Mouse (Mus musculus) CH12.LX (cell line): Measurements from ENCODE around the gene Olfr155. TPM values are rescaled to one million over a fixed set of nuclear protein-coding genes. Genes with fewer than 3 reads are reported as not detected.

ENCODE experiments used
- DNase-seq: peaks from one replicate; pipeline ENCODE4 v3.0.0-alpha.2; 2013; ENCODE audit errors: extremely low read depth
- H3K27ac ChIP-seq: 2 replicates; pipeline ENCODE4 v1.5.1; 2012; ENCODE audit warnings: low read depth, mild to moderate bottlenecking, control low read depth, moderate library complexity; ENCODE audit not compliant: insufficient read depth
- H3K27me3 ChIP-seq: replicated peaks from 2 replicates; pipeline ENCODE3; 2012; ENCODE audit warnings: inconsistent platforms
- H3K36me3 ChIP-seq, 2 experiments: replicated peaks in 1 of 2; 2 replicates each; pipeline versions ENCODE3 to v1.6.1; 2012; ENCODE audit warnings: inconsistent platforms in 1 of 2, low read length in 1 of 2, mild to moderate bottlenecking in 1 of 2, mixed read lengths in 1 of 2, moderate library complexity in 1 of 2; ENCODE audit not compliant: control insufficient read depth in 1 of 2, insufficient read depth in 1 of 2
- H3K4me1 ChIP-seq, 2 experiments: 2 replicates each; pipeline ENCODE4 v1.6.1; 2012; ENCODE audit warnings: inconsistent platforms in 1 of 2, moderate library complexity in 1 of 2; ENCODE audit not compliant: insufficient read depth in 2 of 2, control insufficient read depth in 1 of 2
- H3K4me2 ChIP-seq: 2 replicates; pipeline ENCODE4 v1.6.1; 2012; ENCODE audit warnings: low read depth, mild to moderate bottlenecking, control low read depth; ENCODE audit not compliant: poor library complexity, insufficient read depth, severe bottlenecking
- H3K4me3 ChIP-seq, 3 experiments: fragments of 150-350 bp in 1 of 3; sonication (generic) in 1 of 3; replicated peaks in 1 of 3; 2 replicates each; pipeline versions ENCODE3 to v1.5.1; 2011 to 2012; ENCODE audit warnings: low read depth in 2 of 3, low read length in 2 of 3, mild to moderate bottlenecking in 2 of 3, moderate library complexity in 2 of 3, control low read depth in 1 of 3, improper control_type of control experiment in 1 of 3, inconsistent platforms in 1 of 3, mixed read lengths in 1 of 3; ENCODE audit not compliant: poor library complexity in 1 of 3
- H3K79me2 ChIP-seq: replicated peaks from 2 replicates; pipeline ENCODE4 v1.6.1; 2012; ENCODE audit warnings: mild to moderate bottlenecking, moderate library complexity; ENCODE audit not compliant: control insufficient read depth, poor library complexity, insufficient read depth, severe bottlenecking; ENCODE audit errors: extremely low read depth
- H3K9ac ChIP-seq: 2 replicates; pipeline ENCODE4 v1.6.1; 2012; ENCODE audit warnings: low read depth, mild to moderate bottlenecking, control low read depth, moderate library complexity; ENCODE audit not compliant: insufficient read depth
- H3K9me3 ChIP-seq: replicated peaks from 2 replicates; pipeline ENCODE3; 2012; ENCODE audit warnings: low read length, inconsistent platforms, mixed read lengths
- BHLHE40 ChIP-seq: IDR thresholded peaks from 2 replicates; pipeline ENCODE4 v1.6.1; 2011; ENCODE audit warnings: mild to moderate bottlenecking, low read depth, low read length, improper control_type of control experiment
- CHD1 ChIP-seq: IDR thresholded peaks from 2 replicates; pipeline ENCODE4 v1.6.1; 2012; ENCODE audit warnings: low read depth, low read length, improper control_type of control experiment, inconsistent platforms
- CHD2 ChIP-seq: IDR thresholded peaks from 2 replicates; pipeline ENCODE4 v1.6.1; 2011; ENCODE audit warnings: low read length, improper control_type of control experiment
- CTCF ChIP-seq, 2 experiments: IDR thresholded peaks in 1 of 2; conservative IDR thresholded peaks in 1 of 2; 2 replicates each; pipeline ENCODE4 v1.5.1; 2011 to 2012; ENCODE audit warnings: low read depth in 2 of 2, low read length in 2 of 2, improper control_type of control experiment in 1 of 2, inconsistent platforms in 1 of 2, mild to moderate bottlenecking in 1 of 2, moderate library complexity in 1 of 2
- EP300 ChIP-seq: IDR thresholded peaks from 2 replicates; pipeline ENCODE4 v1.6.1; 2011; ENCODE audit warnings: low read length, improper control_type of control experiment
- ETS1 ChIP-seq: conservative IDR thresholded peaks from 2 replicates; pipeline ENCODE4 v1.6.1; 2012; ENCODE audit warnings: low read depth, mild to moderate bottlenecking, inconsistent platforms, low read length, improper control_type of control experiment, moderate library complexity
- GABPA ChIP-seq: IDR thresholded peaks from 2 replicates; pipeline ENCODE4 v1.6.1; 2012; ENCODE audit warnings: low read depth, low read length, improper control_type of control experiment, inconsistent platforms; ENCODE audit not compliant: insufficient replicate concordance
- JUN ChIP-seq: IDR thresholded peaks from 2 replicates; pipeline ENCODE4 v1.6.1; 2011; ENCODE audit warnings: low read depth, mild to moderate bottlenecking, low read length, improper control_type of control experiment, moderate library complexity; ENCODE audit not compliant: insufficient read depth
- JUND ChIP-seq: conservative IDR thresholded peaks from 2 replicates; pipeline ENCODE4 v1.6.1; 2011; ENCODE audit warnings: low read depth, low read length, improper control_type of control experiment
- KAT2A ChIP-seq: IDR thresholded peaks from 2 replicates; pipeline ENCODE4 v1.6.1; 2012; ENCODE audit warnings: low read length, improper control_type of control experiment, inconsistent platforms; ENCODE audit not compliant: insufficient replicate concordance
- MAFK ChIP-seq: IDR thresholded peaks from 2 replicates; pipeline ENCODE4 v1.6.1; 2011; ENCODE audit warnings: low read length, improper control_type of control experiment; ENCODE audit not compliant: insufficient replicate concordance
- MAX ChIP-seq: IDR thresholded peaks from 2 replicates; pipeline ENCODE4 v1.6.1; 2011; ENCODE audit warnings: low read length, improper control_type of control experiment
- MAZ ChIP-seq: IDR thresholded peaks from 2 replicates; pipeline ENCODE4 v1.6.1; 2012; ENCODE audit warnings: low read depth, mild to moderate bottlenecking, inconsistent platforms, low read length, improper control_type of control experiment, moderate library complexity
- MEF2A ChIP-seq: IDR thresholded peaks from 2 replicates; pipeline ENCODE4 v1.6.1; 2014; ENCODE audit warnings: low read depth, mild to moderate bottlenecking, inconsistent platforms, low read length, improper control_type of control experiment, borderline replicate concordance
- MXI1 ChIP-seq: IDR thresholded peaks from 2 replicates; pipeline ENCODE4 v1.6.1; 2011; ENCODE audit warnings: mild to moderate bottlenecking, low read depth, low read length, improper control_type of control experiment
- MYC ChIP-seq: IDR thresholded peaks from 2 replicates; pipeline ENCODE4 v1.6.1; 2011; ENCODE audit warnings: low read depth, mild to moderate bottlenecking, improper control_type of control experiment, low read length
- NELFE ChIP-seq: IDR thresholded peaks from 2 replicates; pipeline ENCODE4 v1.6.1; 2011; ENCODE audit warnings: low read depth, low read length, improper control_type of control experiment
- NRF1 ChIP-seq: IDR thresholded peaks from 2 replicates; pipeline ENCODE4 v1.6.1; 2014; ENCODE audit warnings: low read depth, mild to moderate bottlenecking, inconsistent platforms, low read length, improper control_type of control experiment, moderate library complexity
- PAX5 ChIP-seq: IDR thresholded peaks from 2 replicates; pipeline ENCODE4 v1.6.1; 2012; ENCODE audit warnings: low read length, inconsistent platforms, mixed read lengths
- POLR2A ChIP-seq: IDR thresholded peaks from 2 replicates; pipeline ENCODE4 v1.6.1; 2011; ENCODE audit warnings: low read depth, mild to moderate bottlenecking, improper control_type of control experiment, low read length
- POLR2AphosphoS2 ChIP-seq: IDR thresholded peaks from 2 replicates; pipeline ENCODE4 v1.6.1; 2011; ENCODE audit warnings: low read depth, low read length, improper control_type of control experiment
- RAD21 ChIP-seq: IDR thresholded peaks from 2 replicates; pipeline ENCODE4 v1.6.1; 2011; ENCODE audit warnings: low read depth, mild to moderate bottlenecking, low read length, improper control_type of control experiment, moderate library complexity
- RCOR1 ChIP-seq: conservative IDR thresholded peaks from 2 replicates; pipeline ENCODE4 v1.6.1; 2012; ENCODE audit warnings: low read depth, mild to moderate bottlenecking, inconsistent platforms, low read length, improper control_type of control experiment
- SIN3A ChIP-seq: IDR thresholded peaks from 2 replicates; pipeline ENCODE4 v1.6.1; 2012; ENCODE audit warnings: low read length, improper control_type of control experiment, inconsistent platforms
- SMC3 ChIP-seq: IDR thresholded peaks from 2 replicates; pipeline ENCODE4 v1.6.1; 2011; ENCODE audit warnings: low read depth, low read length, improper control_type of control experiment
- TBP ChIP-seq: conservative IDR thresholded peaks from 2 replicates; pipeline ENCODE4 v1.6.1; 2011; ENCODE audit warnings: low read depth, low read length, improper control_type of control experiment
- TCF12 ChIP-seq: IDR thresholded peaks from 2 replicates; pipeline ENCODE4 v1.6.1; 2014; ENCODE audit warnings: low read depth, mild to moderate bottlenecking, inconsistent platforms, low read length, improper control_type of control experiment
- UBTF ChIP-seq: IDR thresholded peaks from 2 replicates; pipeline ENCODE4 v1.6.1; 2012; ENCODE audit warnings: low read depth, mild to moderate bottlenecking, inconsistent platforms, low read length, improper control_type of control experiment, moderate library complexity
- USF1 ChIP-seq: IDR thresholded peaks from 2 replicates; pipeline ENCODE4 v1.6.1; 2014; ENCODE audit warnings: low read depth, mild to moderate bottlenecking, inconsistent platforms, low read length, improper control_type of control experiment
- ZC3H11A ChIP-seq: IDR thresholded peaks from 2 replicates; pipeline ENCODE4 v1.6.1; 2012; ENCODE audit warnings: low read depth, mild to moderate bottlenecking, inconsistent platforms, low read length, improper control_type of control experiment
- ZKSCAN1 ChIP-seq: IDR thresholded peaks from 2 replicates; pipeline ENCODE4 v1.6.1; 2012; ENCODE audit warnings: low read depth, inconsistent platforms, low read length, improper control_type of control experiment, borderline replicate concordance
- ZMIZ1 ChIP-seq: IDR thresholded peaks from 2 replicates; pipeline ENCODE4 v1.6.1; 2012; ENCODE audit warnings: low read depth, mild to moderate bottlenecking, inconsistent platforms, low read length, improper control_type of control experiment
- ZNF384 ChIP-seq: IDR thresholded peaks from 2 replicates; pipeline ENCODE4 v1.6.1; 2012; ENCODE audit warnings: low read depth, low read length, improper control_type of control experiment, inconsistent platforms
- dilution Hi-C: fragments of 300-500 bp; cut with MboI; formaldehyde crosslinking; loops from 2 replicates; pipeline ENCODE4 v1.14.3; 2020; ENCODE audit warnings: low sequenced_read_pairs; ENCODE audit not compliant: extremely low pct_unique_long_range_greater_than_20kb, extremely low pct_ligation_motif_present
- in situ Hi-C: fragments of 300-500 bp; cut with MboI; formaldehyde crosslinking; loops from 3 replicates; pipeline ENCODE4 v1.14.3; 2019; ENCODE audit warnings: low sequenced_read_pairs, low pct_ligation_motif_present, low pct_unique_long_range_greater_than_20kb, mixed read lengths
- polyA plus RNA-seq: library from polyadenylated mRNA; unstranded; fragments of >175 nt; gene quantifications from 2 replicates; pipeline ENCODE4 v1.2.1, GENCODE M21; 2012; ENCODE audit warnings: low read depth; ENCODE audit not compliant: insufficient read length
- total RNA-seq, 2 experiments: library from RNA; depleted of rRNA; stranded (reverse); fragments of 300-350 nt in 1 of 2; fragments of >200 nt in 1 of 2; gene quantifications; 2 replicates each; pipeline ENCODE4 v1.2.3; 2012 to 2014

Gene Olfr155
- total and polyA plus RNA-seq, 3 experiments: not detected

GRCm38 (mm10) chr4:43860744-43861519 lies 9.6 kb downstream of the Olfr155 start:
- Histone ChIP-seq H3K9ac (no peak overlapping the region), H3K79me2 (no peaks in the 10 kb centered on the region), H3K36me3 (no peaks in the 10 kb centered on the region), H3K4me2 (0 out of 2 replicates have a peak overlapping the region, but pooled peaks have one; percentile 24), H3K27me3 (peaks cover 27% of the 10 kb centered on the region), H3K9me3 (no peaks in the 10 kb centered on the region), H3K27ac (no peak overlapping the region), H3K4me3 (no peak overlapping the region), H3K4me1 (peaks cover 0 to 3% of the 10 kb centered on the region in 2 experiments; a peak in 1 of 4 replicates)
- DNase-seq: peak; percentile 58
- in situ Hi-C loops: no loop called here
- no peak for TF ChIP-seq JUND
- TF ChIP-seq TCF12: no peak
- no peak for TF ChIP-seq UBTF
- no peak for TF ChIP-seq KAT2A
- TF ChIP-seq TBP: no peak
- TF ChIP-seq SIN3A: no peak
- TF ChIP-seq RAD21: peak; percentile 87
- no peak for TF ChIP-seq ZKSCAN1
- no peak for TF ChIP-seq RCOR1
- TF ChIP-seq POLR2AphosphoS2: no peak
- TF ChIP-seq ETS1: no peak
- peak; percentile 96 for TF ChIP-seq SMC3
- no peak for TF ChIP-seq CHD2
- TF ChIP-seq ZMIZ1: no peak
- TF ChIP-seq MXI1: no peak
- no peak for TF ChIP-seq USF1
- no peak for TF ChIP-seq EP300
- TF ChIP-seq ZC3H11A: peak; percentile 53
- no peak for TF ChIP-seq NRF1
- no peak for TF ChIP-seq ZNF384
- TF ChIP-seq CTCF (conservative IDR thresholded peaks at IDR 0.05 in 1 of 2, IDR thresholded peaks at IDR 0.05 in 1 of 2; ENCODE audit: low read depth in 2 of 2, low read length in 2 of 2): peak; percentile 55 to 92
- no peak for TF ChIP-seq MAZ
- TF ChIP-seq PAX5: no peak
- no peak for TF ChIP-seq MAX
- TF ChIP-seq POLR2A: no peak
- no peak for TF ChIP-seq JUN
- no peak for TF ChIP-seq GABPA
- no peak for TF ChIP-seq NELFE
- TF ChIP-seq MEF2A: no peak
- no peak for TF ChIP-seq BHLHE40
- TF ChIP-seq MYC: no peak
- no peak for TF ChIP-seq MAFK
- TF ChIP-seq CHD1: no peak
- dilution Hi-C loops: no loop called here
